Mouse (Mus musculus) midbrain, embryonic 11.5 days (tissue): Measurements from ENCODE around the gene Gabarap. TPM values are rescaled to one million over a fixed set of nuclear protein-coding genes. Genes with fewer than 3 reads are reported as not detected.

Experiments used
- ATAC-seq: fragments of 200-750 bp; cut with Nextera tagmentation; 2 replicates; pipeline ENCODE4 v1.8.0; 2017; ENCODE audit warnings: moderate TSS enrichment, moderate library complexity; ENCODE audit not compliant: low FRiP score
- DNase-seq: peaks from one replicate; pipeline ENCODE4 v3.0.0; 2015; ENCODE audit warnings: low spot score; ENCODE audit errors: missing footprints
- H3K27ac ChIP-seq: fragments of 300-500 bp; sonication (generic); 2 replicates; pipeline ENCODE4 v1.5.1; 2014; ENCODE audit warnings: low read depth, low read length
- H3K27me3 ChIP-seq: fragments of 300-500 bp; sonication (generic); 2 replicates; pipeline ENCODE4 v1.6.1; 2014; ENCODE audit warnings: mild to moderate bottlenecking, low read length, moderate library complexity, mixed read lengths; ENCODE audit not compliant: control insufficient read depth, insufficient read depth
- H3K36me3 ChIP-seq: fragments of 300-500 bp; sonication (generic); 2 replicates; pipeline ENCODE4 v1.6.1; 2014; ENCODE audit warnings: mild to moderate bottlenecking, low read length, moderate library complexity, mixed read lengths; ENCODE audit not compliant: control insufficient read depth, insufficient read depth
- H3K4me1 ChIP-seq: fragments of 300-500 bp; sonication (generic); 2 replicates; pipeline ENCODE4 v1.6.1; 2014; ENCODE audit warnings: low read length; ENCODE audit not compliant: control insufficient read depth, insufficient read depth
- H3K4me2 ChIP-seq: fragments of 300-500 bp; sonication (generic); 2 replicates; pipeline ENCODE4 v1.6.1; 2014; ENCODE audit warnings: mild to moderate bottlenecking, moderate library complexity
- H3K4me3 ChIP-seq: fragments of 300-500 bp; sonication (generic); 2 replicates; pipeline ENCODE4 v1.5.1; 2014; ENCODE audit warnings: low read depth, low read length
- H3K9ac ChIP-seq: fragments of 300-500 bp; sonication (generic); 2 replicates; pipeline ENCODE4 v1.6.1; 2014; ENCODE audit warnings: low read length
- H3K9me3 ChIP-seq: fragments of 300-500 bp; sonication (generic); 2 replicates; pipeline ENCODE4 v1.6.1; 2016; ENCODE audit warnings: low read length; ENCODE audit not compliant: control insufficient read depth
- whole genome bisulfite sequencing: fragments of 180-500 bp; shearing (Covaris S2); extraction: QIAGEN DNeasy Blood & Tissue Kit; methylation state at CpG from one replicate; pipeline ENCODE4 v1.1.7; 2014; 5-methylcytosine and 5-hydroxymethylcytosine counted together
- polyA plus RNA-seq: library from polyadenylated mRNA; unstranded; fragments of >200 nt; fragmentation: Nextera tagmentation; extraction: Ambion mirVana; gene quantifications from 2 replicates; pipeline ENCODE4 v1.2.1, GENCODE M21; 2014

Gene Gabarap
- polyA plus RNA-seq, 1 experiment from 2014 or later: 566 TPM

GRCm38 (mm10) chr11:69966860-69967517 lies 24.0 kb upstream of the Gabarap start:
- H3K27me3 ChIP-seq: peaks cover 54% of the 10 kb centered on the region
- peaks cover 15% of the 10 kb centered on the region; the same call in 1 of the 2 replicates for H3K36me3 ChIP-seq
- H3K9ac ChIP-seq: no peak overlapping the region; the same call in 1 of the 2 replicates
- no peak overlapping the region for H3K27ac ChIP-seq
- ATAC-seq: no peak
- DNase-seq: peak; percentile 85
- H3K9me3 ChIP-seq: no peaks in the 10 kb centered on the region
- peaks cover 6% of the 10 kb centered on the region; the same call in 1 of the 2 replicates for H3K4me1 ChIP-seq
- WGBS: 41% methylated on average over 17 of the region's 17 CpGs
- H3K4me2 ChIP-seq: peak overlapping the region; percentile 27
- peak overlapping the region; percentile 16; the same call in 1 of the 2 replicates for H3K4me3 ChIP-seq

DNA sequence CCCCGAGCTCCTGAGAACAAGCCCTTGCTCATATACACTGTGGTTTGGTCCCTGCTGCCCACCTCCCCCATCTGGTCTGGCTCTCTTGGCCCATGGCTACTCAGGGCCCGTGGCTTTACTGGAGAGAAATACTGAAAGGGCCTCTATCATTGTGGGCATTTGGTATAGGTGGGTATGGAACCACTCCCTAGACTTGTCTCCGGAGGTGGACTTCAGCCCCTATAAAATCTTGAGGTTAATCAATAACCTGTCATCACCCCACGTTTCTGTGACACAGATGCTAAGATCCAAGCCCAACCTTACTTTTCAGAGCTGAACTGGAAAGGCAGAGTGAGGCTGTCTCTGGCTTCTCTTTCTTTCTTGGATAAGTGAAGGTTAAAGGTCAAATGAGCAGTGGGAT lies 22.1 kb upstream of the Gabarap start:
- no peak overlapping the region for H3K4me3 ChIP-seq
- H3K9ac ChIP-seq: no peak overlapping the region
- H3K27me3 ChIP-seq: peaks cover 45% of the 10 kb centered on the region
- peaks cover 17% of the 10 kb centered on the region for H3K36me3 ChIP-seq
- 91% methylated on average over 4 of the region's 4 CpGs for WGBS
- no peaks in the 10 kb centered on the region for H3K9me3 ChIP-seq
- peaks cover 6% of the 10 kb centered on the region; the same call in 1 of the 2 replicates for H3K4me1 ChIP-seq
- H3K27ac ChIP-seq: no peak overlapping the region
- DNase-seq: no peak
- no peak for ATAC-seq
- no peak overlapping the region for H3K4me2 ChIP-seq

- Histone ChIP-seq H3K27me3 (peaks cover 31% of the 10 kb centered on the region), H3K4me2 (no peak overlapping the region), H3K27ac (no peak overlapping the region), H3K9me3 (no peaks in the 10 kb centered on the region), H3K36me3 (peaks cover 21% of the 10 kb centered on the region), H3K4me3 (no peak overlapping the region), H3K4me1 (peaks cover 5% of the 10 kb centered on the region; the same call in 1 of the 2 replicates), H3K9ac (no peak overlapping the region)
- DNase-seq: no peak
- ATAC-seq: no peak
- WGBS: 90% methylated on average over 6 of the region's 6 CpGs
Measured at GRCm38 (mm10) chr11:69970222-69970621, 20.7 kb upstream of the Gabarap start.

- WGBS: 88% methylated on average over 3 of the region's 3 CpGs
- Histone ChIP-seq H3K4me2 (no peak overlapping the region), H3K4me3 (no peak overlapping the region), H3K4me1 (peaks cover 3% of the 10 kb centered on the region; the same call in 1 of the 2 replicates), H3K9me3 (no peaks in the 10 kb centered on the region), H3K36me3 (peaks cover 21% of the 10 kb centered on the region), H3K27me3 (peaks cover 26% of the 10 kb centered on the region), H3K9ac (no peak overlapping the region), H3K27ac (no peak overlapping the region)
- DNase-seq (no peak), ATAC-seq (no peak)
Measured at GRCm38 (mm10) chr11:69970775-69971174, 20.2 kb upstream of the Gabarap start.

DNA sequence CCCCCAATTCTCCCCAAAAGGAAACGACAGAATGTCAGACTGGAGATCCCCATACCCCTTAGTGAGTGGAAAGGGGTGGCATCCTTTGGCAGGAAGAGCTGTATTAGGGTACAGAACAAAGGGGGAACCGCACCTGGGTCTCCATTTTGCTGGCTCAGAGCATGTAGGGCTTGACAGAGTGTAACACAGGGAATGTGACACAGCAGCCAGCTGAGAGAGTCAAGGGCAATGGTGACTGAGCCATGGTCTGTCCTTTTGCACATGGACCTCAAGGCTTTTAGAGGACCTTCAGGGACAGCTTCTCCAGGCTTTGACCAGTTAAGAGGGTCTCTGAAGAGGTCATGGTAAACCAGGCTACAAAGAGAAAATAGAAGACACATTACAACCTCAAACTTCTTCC lies 16.0 kb upstream of the Gabarap start:
- peaks cover 13% of the 10 kb centered on the region for H3K36me3 ChIP-seq
- DNase-seq (peak; percentile 33), ATAC-seq (no peak)
- H3K4me1 ChIP-seq: peaks cover 5% of the 10 kb centered on the region; the same call in 1 of the 2 replicates
- no peak overlapping the region for H3K27ac ChIP-seq
- H3K4me3 ChIP-seq: no peak overlapping the region
- no peaks in the 10 kb centered on the region for H3K27me3 ChIP-seq
- 97% methylated on average over 2 of the region's 2 CpGs for WGBS
- no peak overlapping the region for H3K9ac ChIP-seq
- no peaks in the 10 kb centered on the region for H3K9me3 ChIP-seq
- no peak overlapping the region for H3K4me2 ChIP-seq

GRCm38 (mm10) chr11:69976271-69976670 lies 14.7 kb upstream of the Gabarap start:
- Histone ChIP-seq H3K4me2 (no peak overlapping the region), H3K27ac (no peak overlapping the region), H3K4me1 (peaks cover 5% of the 10 kb centered on the region; the same call in 1 of the 2 replicates), H3K27me3 (no peaks in the 10 kb centered on the region), H3K36me3 (peaks cover 8% of the 10 kb centered on the region), H3K9me3 (no peaks in the 10 kb centered on the region), H3K9ac (no peak overlapping the region), H3K4me3 (no peak overlapping the region)
- WGBS: 89% methylated on average over 4 of the region's 4 CpGs
- ATAC-seq (no peak), DNase-seq (peak; percentile 56)

GRCm38 (mm10) chr11:69979827-69980195 lies 11.1 kb upstream of the Gabarap start:
- Histone ChIP-seq H3K4me1 (peaks cover 24% of the 10 kb centered on the region), H3K9ac (peak overlapping the region; percentile 74), H3K4me3 (peak overlapping the region; percentile 99), H3K27ac (peak overlapping the region; percentile 97; the same call in 1 of the 2 replicates), H3K36me3 (peaks cover 3% of the 10 kb centered on the region), H3K9me3 (no peaks in the 10 kb centered on the region), H3K27me3 (no peaks in the 10 kb centered on the region), H3K4me2 (peak overlapping the region; percentile 81)
- no peak for DNase-seq
- ATAC-seq: no peak
- 3% methylated on average over 16 of the region's 16 CpGs for WGBS

- peak; percentile 100 for DNase-seq
- Histone ChIP-seq H3K27me3 (no peaks in the 10 kb centered on the region), H3K36me3 (peaks cover 9% of the 10 kb centered on the region), H3K4me1 (peaks cover 24% of the 10 kb centered on the region), H3K9me3 (no peaks in the 10 kb centered on the region), H3K9ac (peak overlapping the region; percentile 99), H3K4me2 (peak overlapping the region; percentile 81), H3K27ac (peak overlapping the region; percentile 97), H3K4me3 (peak overlapping the region; percentile 99)
- WGBS: 0% methylated on average over 49 of the region's 60 CpGs
- ATAC-seq: peak; percentile 94
Measured at GRCm38 (mm10) chr11:69980196-69981140, 10.5 kb upstream of the Gabarap start.
